Mouse (Mus musculus) adrenal gland, adult 18-20 months (tissue): ENCODE measurements at regions not wholly inside any gene's neighbourhood (a gene's known extent, or its start where the extent isn't known, plus 50 kb on each side); places are given as distances from the start of the nearest gene placed in this dataset.

ENCODE experiments used
- DNase-seq, 2 experiments: peaks; one replicate each; pipeline ENCODE4 v3.0.0; 2021 to 2022; ENCODE audit warnings: low spot score in 2 of 2

DNA sequence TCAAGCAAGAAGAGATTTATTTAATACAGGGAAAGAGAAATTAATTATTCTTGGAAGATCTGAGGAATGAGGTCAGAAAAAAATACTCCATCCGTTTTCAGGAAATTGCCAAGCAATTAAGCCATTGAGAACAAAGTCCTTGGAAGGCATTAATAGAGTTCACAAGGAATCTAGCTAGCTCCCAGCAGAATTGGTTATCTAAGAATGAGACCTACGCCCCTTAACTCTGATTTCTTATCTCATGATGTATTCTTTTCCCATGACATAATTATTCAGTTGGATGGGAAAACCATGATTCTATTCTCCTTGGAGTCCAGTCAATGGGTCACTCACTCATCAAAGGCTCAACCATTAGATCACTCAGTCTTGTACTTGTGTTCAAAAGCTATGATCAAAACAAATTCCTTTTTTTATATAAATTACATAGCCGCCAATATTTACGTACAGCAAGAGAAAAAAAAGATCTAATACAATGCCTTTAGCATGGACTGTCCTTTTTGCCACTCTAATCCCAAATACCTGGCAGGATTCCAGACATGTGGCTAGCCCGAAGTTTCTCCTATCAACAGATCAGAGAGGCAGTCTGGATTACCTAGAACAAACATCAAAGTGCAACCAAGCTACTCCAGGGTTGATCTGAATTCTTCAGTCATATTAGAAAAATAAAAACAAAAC, 213.3 kb downstream of the Galc start:
- DNase-seq: no peak

DNA sequence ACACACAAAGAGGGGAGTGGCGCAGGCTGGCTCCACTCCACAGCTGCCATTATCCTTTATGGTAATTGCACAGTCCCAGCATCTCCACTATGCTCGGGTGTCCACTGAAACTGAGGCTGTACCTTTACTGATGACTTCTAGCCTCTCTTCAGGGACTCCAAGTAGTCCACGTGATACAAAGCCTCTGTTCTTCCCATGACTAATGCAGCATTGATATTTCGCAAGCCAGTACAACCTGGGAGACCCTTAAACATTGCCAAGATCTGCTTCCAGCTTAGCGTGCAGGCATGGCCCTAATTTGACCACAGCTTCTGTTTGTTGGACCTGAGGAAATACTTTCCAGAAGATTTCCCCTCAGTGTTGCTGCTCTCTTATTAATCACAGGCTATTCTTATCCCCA, 215.8 kb downstream of the Galc start:
- no peak for DNase-seq

DNA sequence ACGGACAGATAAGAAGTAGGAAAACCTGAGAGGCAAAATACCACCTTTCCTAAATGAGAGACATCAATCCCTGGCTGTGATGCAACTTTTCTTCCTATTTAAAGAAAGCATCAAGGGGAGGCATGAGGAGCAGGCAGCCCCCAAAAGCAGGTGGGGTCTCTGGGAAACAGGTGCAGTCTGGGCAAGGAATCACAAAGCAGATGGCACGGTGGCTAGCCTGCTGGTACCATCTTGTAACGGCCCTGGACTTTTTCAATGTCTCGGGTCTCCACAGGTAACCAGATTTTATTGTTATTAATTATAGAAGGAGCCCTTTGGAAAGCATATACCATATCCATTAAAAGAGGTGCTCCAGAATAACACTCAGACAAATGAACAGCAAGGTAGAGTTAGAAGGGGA, 219.6 kb downstream of the Galc start:
- DNase-seq: no peak

DNA sequence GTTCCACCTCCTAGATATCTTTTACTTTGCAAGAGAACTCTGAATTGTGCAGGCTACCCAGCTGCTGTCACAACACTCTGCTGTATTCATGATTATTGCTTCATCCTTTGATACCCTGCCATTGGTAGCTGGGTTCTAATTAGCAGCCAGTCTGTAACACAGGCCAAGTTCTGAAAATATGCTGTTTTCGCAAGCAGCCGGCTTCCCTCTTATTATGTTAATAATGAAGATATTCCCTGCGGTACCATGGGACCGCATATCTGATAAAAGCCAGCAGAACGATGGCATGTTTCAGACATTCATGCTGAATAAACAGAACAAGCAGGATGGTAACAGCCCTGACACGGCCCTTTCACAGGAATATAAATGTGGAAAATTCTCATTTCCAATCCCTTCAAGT, 235.6 kb downstream of the Galc start:
- DNase-seq: no peak

DNA sequence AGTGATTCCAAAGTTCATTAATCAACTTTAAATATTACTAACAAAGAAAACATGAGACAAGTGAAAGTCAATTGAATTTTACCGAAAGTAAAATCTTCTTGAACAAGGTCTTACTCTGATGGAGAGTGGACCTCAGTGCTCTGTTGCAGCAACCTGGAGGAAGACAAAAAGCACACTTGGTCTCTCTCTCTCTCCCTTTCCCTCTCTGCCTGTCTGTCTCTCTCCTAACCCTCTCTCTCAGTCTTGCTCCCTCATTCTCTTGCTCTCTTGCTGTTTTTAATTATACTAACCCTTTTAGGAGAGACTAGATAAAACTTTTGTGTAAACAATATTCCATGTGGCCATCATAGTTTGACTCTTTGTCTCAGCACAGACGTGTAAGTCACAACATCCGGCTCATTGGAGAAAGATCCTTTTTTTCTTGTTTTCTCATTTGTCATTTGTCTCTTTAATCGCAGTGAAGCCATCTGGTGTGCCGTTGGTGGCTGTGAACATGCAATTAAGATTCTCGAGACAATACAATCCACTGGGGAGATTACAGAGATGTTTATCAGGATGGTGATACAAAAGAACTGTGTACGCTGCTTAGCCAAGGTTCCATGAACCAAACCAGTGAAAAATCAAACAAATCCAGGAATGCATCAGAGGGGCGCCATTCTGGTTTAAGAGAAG, 244.5 kb downstream of the Galc start:
- no peak for DNase-seq

DNA sequence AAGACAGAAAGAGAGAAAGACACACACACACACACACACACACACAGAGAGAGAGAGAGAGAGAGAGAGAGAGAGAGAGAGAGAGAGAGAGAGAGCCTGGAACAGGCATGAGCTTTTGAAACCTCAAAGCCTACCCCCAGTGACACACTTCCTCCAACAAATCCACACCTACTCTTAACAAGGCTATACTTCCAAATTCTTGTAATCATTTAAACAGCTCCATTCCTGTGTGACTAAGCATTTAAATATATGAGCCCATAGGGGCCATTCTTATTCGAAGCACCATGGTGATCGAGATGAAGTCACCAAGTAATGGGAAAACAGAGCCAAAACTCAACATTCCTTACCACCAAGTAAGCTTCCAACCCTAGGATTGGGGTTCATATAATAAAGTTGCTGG, 250.1 kb downstream of the Galc start:
- no peak for DNase-seq

DNA sequence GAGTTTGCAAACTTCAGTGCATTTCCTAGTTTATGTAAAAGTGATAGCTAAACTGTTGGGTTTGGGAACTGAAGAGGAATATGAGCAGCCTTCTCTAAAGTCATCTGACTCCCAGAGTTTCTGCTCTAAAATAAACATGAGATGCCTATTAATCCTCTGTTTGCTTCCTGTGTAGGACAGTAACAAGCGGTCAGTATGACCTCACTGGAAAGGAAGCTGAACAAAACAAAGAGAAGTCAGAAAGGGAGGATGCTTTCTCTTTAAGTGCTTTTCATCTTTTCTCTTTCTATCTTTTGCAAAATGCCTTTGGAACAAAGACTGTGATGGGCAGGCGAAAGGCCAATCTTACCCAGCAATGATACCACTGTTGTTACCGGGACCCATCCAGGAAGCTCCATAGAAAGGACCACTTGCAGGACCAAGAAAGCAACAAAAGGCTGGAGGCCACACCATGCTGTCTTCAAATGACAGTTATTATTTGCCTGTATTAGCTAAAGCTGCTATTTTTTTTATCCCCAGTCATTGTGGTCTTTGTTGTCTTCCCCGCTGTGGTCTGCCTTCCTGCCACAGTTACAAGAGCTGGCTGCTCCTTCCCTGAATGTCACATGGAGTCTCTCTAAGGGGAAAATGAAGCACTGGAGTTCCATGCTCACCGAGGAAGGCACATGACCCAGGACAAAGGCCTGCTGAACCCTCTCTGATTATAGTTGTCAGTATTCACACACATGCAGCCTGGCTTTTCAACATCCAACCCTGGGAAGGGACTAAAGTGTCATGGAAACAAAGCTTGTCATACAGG, 253.4 kb downstream of the Galc start:
- no peak for DNase-seq

DNA sequence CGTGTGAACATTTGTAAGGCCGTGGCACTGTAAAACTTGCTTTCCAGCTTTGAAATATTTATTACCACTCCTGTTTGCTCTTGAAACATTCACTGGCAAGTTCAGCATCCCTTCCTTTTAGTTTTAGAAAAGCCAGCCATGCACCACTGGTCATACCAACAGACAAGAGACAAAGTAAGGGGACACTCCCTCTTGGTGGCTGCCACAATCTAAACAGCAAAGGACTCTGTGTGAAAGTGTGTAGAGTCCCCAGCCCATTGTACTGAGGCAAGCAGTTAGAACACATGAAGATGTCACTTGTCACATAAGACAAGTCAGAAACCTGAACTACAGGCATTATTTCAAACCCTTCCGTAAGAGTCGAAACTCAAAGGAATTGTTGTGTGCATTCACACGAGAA, 257.0 kb downstream of the Galc start:
- no peak for DNase-seq

DNA sequence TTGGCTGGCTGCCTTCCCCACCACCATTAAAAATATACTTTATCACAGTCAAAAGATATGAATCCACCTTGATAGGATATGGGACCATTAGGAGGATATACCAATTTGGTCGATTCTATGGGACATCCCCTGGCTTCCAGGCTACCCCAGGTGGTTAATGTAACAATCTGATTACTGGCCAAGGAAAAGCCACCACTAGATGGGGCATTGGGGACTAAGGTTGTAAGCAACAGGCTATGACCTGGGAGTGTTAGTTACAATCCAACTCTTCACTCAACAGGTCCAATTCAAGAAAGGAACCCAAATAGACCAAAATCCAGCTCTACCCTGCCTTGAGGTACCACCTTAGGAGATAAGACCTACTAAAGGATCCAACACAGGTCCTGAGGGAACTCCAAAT, 264.4 kb downstream of the Galc start:
- no peak for DNase-seq

DNA sequence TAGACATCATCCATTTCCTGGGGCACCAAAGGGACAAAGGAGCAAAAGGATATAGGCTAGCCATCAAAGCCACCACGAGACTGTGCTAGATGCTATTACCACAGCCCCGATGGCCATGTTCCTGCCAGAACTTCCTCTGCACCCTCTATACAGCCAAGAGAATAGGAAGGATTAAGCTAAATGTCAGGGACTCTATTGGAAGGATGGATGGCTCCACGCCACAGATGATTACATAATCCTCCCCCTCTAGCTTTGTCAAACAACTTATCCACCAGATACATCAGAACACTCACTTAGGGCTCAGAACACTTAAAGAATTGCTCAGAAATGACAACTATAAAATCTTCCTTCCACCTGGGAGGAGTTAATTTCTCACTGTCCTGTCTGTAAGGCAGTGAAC, 265.3 kb downstream of the Galc start:
- DNase-seq: no peak

DNA sequence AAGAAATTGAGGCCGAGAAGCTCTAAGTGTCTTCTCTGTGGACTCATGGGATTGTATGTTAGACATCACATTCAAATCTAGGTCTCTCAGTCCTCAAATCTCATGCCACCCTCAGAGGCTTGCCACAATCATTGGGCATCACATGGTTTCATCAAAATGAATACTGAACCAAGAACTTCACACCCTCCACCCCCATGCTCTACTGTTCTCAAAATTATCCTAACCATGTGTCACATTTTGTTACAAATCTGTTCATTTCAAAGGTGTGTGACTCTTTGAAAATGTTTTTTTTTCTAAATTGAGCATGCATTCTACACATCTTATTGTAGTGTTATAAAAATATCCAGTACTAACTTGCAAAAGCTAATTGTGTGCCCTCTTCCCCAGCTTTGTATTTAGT, 275.9 kb downstream of the Galc start:
- no peak for DNase-seq

DNA sequence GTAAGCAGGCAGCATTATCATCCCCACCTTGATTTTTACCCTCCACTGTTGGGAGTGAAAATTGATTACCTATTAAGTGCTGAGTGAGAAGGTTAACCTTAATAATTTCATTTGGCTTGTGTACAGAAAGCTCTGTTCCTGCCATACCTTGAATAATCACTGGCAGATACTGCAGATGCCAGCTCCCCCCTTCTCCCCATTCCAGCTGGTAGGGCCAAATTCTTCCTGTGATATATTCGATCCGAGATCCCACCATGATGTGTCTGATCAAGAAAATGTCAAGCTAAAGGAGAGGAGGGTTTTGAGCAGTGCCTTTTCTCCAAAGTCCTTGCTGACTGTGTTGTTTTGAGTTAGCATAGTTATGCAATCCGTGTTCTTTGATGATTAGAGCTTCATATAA, 280.6 kb downstream of the Galc start:
- DNase-seq: no peak

DNA sequence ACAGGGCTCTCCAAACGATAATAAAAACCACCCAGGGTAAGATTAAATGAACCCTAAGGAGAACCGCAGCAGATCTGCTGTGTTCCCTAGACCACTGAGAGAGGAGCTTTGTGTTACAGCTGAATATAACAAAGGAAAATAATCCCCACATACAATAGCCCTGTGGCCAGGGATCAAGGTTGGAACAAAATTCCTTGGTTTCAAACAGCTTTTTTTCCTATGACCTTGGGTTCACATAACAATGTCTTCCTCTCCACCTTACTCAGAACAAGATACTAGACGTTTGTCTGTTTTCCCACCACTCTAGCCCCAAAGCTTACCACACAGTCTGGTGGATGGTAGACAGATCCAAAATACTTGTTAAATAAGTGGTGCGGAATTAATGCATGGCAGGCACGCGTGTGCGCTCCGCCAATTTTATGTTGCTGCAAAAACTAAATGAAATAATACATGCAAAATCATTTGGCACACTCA, 281.0 kb downstream of the Galc start:
- no peak for DNase-seq

DNA sequence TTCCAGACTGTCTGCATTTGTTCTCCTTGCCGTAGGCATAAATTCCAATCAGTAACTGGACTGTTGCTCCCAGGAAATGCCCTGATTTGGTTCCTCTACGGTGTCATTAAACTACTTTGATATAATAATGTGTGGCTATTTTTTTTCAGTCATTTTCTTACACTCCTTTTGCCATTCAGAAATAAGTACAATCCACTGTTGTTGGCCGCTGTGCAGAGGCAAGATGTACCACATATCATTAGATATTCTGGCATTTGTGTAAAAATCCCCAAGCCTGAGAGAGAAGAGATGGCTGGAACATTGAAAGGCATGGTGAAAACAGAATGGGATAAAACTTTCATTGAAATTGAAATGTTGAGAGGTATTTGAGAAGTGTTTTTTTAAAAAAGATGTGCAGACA, 281.6 kb downstream of the Galc start:
- no peak for DNase-seq

DNA sequence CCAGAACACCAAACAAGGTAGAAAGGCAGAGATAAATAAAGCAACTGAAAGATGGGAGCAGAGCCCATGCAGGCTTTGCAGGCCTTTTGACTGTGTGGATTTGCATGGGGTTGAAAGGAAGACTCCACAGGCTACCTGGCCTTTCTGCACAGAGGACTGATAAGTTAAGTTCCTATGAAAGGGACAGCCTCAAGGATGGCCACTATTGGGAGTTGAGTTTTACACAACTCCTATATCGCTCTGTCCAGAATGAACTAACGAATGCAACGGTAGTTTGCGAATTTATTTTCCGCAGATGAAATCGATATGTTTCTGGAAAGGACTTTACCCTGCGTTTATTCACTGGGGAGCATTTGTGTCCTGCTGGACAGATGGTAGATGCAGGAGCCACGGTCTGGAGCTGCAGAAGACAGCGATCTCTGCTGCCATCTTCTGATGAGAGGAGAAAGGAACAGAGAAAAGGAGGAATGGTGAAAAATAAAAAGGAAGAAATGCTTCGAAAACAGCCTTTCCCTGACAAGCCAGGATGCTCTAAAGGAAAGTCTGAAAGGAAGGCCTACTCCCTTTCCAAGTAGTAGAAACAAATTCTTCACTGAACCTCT, 285.2 kb downstream of the Galc start:
- DNase-seq: no peak

DNA sequence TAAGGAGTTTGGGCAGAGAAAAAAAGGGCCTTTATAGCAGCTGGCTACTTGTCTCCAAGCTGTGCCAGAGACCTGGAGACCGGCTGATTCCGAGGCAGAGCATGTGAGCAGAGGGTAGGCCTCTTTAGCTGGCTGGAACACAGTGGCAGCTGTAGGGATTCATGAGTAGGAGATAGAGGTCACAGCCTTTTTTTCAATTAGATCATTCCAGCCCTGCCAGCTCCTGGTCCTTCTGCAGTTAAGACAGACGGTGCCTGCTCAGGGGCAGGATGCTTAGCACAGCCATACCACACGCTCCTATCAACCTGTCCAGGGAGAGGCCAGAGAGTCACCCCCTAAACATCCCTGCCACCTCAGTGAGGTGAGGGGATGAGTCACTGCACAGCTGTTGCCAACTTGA, 302.1 kb downstream of the Galc start:
- DNase-seq: no peak

DNA sequence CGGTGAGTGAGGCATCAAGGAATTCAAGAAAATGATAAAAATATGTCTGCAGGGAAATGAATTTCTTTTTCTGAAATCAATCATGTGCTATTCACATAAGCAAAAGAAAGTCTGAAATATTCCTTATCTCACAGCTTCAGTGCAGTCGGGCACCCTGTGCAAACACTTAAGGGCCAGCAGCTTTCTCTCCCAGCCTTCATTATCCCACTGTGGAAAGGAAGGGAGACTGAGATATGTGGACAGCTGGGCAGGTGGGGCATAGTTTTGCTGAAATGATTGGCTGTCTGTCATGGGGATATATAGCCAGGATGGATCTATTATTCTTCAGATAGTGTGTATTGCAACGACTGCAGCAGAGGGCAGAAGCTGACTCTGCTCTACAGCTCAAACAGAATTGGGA, 305.9 kb downstream of the Galc start:
- no peak for DNase-seq

DNA sequence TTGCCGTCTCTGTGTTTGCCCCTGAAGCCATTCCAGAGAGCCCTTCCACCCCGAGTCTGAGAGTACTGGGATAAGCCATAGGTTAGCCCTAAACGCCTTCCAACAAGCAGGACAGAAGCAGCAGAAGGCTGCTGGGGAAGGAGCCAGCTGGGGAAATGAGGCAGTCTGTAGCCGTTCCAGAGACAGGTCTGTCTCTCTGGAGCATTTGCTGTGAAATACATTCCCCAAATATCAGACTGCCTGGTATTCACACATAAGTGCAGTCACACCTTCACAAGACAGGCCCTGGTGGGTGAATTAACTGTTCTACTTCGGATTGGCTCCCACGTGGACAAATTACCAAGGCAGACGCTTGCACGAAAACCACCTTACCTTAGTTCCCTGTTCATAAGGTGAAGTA, 307.1 kb downstream of the Galc start:
- DNase-seq: no peak

DNA sequence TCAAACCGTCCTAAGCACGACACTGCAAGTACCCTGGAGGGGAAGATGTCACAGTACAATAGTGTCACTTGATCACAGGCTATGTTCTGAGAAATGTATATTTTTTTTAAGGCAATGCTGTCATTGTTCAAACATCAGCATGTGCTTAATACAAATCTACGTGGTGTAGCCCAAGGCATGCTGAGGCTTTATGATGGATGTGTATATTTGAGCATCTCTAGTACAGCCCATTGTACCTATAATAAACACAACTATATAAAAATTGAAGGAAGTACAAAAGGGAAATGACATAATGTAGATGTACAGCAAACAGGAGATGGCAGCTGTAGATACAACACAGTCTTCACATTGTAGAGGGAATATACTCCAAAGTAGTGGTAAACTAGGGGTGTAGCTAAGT, 309.2 kb downstream of the Galc start:
- DNase-seq: no peak

DNA sequence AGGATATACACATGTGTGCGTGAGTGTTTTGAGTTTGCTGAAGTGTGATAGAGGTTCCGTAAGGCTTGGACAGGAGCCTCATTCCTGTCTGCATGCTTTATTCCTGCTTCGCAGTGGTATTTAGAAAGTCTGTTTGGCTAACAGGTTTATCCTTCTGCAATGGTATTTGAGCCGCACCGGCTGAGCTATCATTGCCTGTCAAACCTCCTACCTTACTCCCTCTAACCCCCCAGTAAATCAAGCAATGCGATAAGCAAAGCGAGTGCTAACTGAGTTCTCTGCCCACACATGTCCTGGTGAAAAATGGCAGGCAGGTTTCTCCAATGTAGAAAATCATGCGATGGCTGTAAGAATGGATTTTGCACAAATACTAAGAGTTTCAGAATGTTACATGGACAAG, 311.8 kb downstream of the Galc start:
- DNase-seq: no peak

DNA sequence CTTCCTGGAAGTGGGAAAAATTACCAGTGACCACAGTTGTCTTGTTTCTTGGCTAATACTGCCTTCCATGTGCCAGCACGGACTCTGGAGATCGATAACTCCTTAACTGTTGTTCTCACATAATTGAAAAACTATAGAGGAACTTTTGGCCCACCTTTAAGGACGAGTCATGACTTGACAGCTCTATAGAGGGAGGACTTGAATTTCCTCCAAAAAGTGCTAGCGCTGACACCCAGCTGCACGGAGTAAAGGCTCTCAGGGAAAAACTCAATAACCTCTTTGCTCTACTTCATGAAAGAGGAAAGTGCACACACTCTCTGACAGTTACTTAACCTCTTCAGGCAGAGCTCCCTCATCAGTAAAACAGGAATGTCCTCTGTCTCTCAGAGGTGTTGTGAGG, 320.9 kb downstream of the Galc start:
- DNase-seq: no peak

DNA sequence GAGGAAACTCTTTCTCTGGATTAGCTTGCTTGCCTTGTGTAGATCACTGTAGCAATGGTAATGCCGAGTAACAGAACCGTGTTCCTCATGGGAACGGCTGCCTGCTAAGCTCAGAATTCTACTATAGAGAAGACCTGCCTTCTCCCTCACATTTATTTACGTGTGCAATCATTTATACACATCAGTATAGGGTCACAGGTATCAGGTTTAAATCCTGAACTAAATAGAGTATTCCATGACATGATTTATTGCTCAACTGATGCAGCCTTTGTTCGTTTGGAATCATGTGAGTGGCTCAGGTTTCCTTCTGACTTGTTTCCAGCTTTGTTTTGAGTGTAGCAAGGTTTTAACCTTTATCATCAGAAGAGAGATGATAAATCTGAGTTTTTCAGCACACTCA, 329.4 kb downstream of the Galc start:
- no peak for DNase-seq
